Mouse (Mus musculus) c-Kit-positive CD71-positive TER-119-positive erythroid progenitor cells, embryonic 14.5 days (primary cell): ENCODE data around the gene Aasdhppt.
A peak's percentile ranks its signal among the peaks of the same experiment; 100 is the strongest.

Experiments used
- DNase-seq: peaks from one replicate; pipeline ENCODE4 v3.0.0-alpha.2; 2013; ENCODE audit warnings: low spot score

Gene Aasdhppt

DNA sequence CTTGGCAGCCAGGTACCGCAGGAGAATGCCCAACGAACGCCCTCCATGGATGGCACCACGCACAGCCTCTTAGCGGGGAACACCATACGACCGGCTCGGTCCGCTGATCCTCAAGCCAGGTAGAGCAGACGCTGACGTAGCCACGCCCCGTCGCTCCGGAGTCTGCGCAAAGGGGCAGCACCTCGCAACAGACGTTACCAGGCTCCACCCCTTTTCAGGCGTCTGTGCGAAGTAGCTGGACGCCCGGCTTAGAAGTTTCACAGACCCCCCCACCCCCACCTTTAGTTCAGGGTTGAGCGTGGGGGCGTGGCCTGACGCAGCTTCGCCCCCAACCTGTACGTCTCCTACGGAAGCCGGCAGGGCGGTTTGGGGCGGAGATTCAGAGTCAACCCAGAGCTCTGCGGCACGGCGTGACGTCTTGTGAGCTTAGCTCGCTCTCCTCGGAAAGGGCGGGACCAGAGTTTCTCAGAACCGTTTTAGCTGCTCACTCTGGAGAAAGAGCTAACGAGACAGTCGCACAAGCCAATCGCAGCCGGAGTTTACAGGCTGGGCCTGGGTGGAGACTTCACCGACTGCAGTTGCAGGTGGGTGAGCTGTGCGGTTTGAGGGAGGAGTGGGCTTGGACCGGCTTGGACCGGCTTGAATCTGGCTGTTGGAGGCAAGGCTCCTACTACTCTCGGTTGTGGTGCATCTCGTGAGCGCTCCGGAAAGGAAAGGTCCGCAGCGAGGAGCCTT, at the start of gene Aasdhppt, which contains the start of gene Kbtbd3:
TSS of gene Aasdhppt (minus strand) at position 121 of the 735 bp plus-strand sequence.
TSS of gene Kbtbd3 (plus strand) at position 483 of the 735 bp plus-strand sequence.
- peak; percentile 99 for DNase-seq

DNA sequence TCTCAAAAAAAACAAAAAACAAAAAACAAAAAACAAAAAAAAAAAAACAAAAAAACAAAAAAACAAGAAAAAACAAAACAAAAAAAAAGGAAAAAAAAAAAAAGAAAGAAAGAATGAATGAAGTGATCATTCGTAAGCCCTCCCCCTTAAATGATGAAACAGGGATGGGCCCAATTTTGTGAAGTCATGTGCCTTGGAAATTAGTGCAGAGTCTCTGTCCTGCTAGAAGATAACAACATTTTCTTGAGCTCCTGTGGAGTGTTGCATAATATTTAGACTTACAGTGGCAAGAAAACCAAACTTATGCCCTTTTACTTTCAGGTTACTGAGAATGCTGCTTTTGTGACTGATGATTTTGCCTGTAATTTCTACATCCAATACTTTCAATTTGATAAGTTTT, 43.9 kb upstream of the Aasdhppt start:
- no peak for DNase-seq

GRCm38 (mm10) chr9:4318939-4319721, 9.9 kb upstream of the Aasdhppt start:
- DNase-seq, result no peak

GRCm38 (mm10) chr9:4315746-4316145, 6.5 kb upstream of the Aasdhppt start:
- no peak for DNase-seq

DNA sequence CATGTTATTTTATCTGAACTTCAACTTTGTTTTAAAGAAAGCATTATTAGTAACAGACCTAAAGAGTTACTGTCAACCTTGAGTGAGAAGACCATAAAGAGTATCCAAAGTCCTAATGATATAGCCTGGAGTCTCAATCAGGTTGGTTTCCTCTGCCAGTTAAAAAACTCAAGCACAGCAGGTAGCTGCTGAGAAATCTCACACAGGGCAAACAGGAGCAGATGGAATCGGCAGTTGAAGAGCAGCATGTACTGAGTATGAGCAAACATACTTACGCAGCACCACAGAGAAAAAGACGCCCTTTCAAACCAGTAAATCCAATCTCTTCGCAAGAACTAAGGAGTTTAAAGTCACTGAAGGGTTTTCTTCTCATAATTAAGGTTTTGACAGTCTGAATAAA, 4.7 kb upstream of the Aasdhppt start:
- no peak for DNase-seq

DNA sequence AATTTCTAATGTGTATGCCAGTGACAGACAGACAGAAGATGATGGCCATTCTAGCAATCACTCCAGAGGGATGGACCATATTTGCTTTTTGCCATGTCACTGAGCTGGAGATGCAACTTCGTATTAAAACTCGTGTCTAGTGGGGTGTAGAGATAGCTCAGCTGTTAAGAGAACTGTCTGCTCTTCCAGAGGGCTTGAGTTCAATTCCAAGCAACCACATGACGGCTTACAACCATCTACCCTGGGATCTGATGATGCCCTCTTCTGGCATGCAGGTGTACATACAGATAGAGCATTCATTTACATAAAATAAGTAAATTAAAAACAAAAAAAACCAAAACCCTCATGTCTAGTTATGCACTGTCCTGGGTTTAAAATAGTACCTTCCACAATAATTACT, 1.9 kb upstream of the Aasdhppt start:
- peak; percentile 34 for DNase-seq

- peak; percentile 39 for DNase-seq
Measured at GRCm38 (mm10) chr9:4310706-4311105, 1.4 kb upstream of the Aasdhppt start.

GRCm38 (mm10) chr9:4308628-4309350, 482 bp downstream of the Aasdhppt start:
- DNase-seq, result peak; percentile 32

- no peak for DNase-seq
Measured at GRCm38 (mm10) chr9:4304867-4305266, 4.4 kb downstream of the Aasdhppt start.

GRCm38 (mm10) chr9:4300466-4300865, 8.8 kb downstream of the Aasdhppt start:
- no peak for DNase-seq

DNA sequence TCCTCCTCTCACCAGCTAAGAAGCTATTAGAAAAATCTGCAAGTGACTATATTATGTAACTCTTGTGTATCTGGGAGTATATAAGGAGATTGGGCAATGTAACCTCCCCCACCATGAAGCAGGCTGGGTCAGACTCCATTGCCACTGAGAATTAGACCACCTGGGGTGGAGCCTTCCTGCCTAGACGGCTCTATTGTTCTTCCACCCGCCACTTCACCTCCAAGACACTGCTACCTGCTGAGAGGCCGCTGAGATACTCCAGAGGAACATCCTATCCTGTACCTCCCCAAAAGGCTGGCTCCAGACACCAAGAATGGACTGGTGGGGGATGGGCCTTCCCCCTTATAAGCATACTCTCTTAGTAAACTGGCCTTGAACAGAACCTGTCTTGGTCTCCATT, 25.4 kb downstream of the Aasdhppt start:
- DNase-seq, result no peak

DNA sequence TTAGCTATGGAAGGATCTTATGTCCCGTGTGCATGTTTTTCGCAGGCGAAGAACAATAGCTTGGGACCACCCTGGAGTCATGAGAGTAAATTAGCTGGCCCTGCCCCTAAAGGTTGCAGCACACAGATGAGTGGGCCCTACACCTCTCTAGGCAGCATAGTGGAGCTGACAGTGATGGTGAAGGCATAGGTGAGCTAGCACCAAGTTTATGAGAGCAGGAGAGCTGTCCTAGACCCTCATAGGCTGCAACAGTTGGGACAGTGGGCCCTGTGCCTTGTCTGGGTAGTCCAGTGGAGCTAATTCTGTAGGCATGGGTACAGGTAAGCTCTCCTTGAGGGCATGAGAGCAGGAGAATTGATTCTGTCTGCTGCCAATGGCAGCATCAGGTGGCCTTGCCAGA, 42.4 kb downstream of the Aasdhppt start:
- DNase-seq, result no peak

DNA sequence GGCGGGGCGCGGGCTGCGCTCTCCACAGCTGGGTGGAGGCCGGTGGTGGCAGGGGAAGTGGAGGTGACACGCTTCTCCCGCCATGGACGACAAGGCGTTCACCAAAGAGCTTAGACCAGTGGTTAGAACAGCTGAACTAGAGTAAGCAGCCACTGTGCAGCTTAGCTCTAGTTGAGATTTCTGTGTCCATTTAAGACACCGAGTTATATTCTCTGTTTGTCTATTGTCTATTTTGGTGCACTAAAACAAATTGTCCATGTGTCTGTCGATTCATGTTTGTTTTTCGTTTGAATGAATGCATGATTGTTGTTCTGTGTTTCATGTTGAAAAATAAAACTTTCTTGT, 48.6 kb downstream of the Aasdhppt start:
- DNase-seq, result no peak

DNA sequence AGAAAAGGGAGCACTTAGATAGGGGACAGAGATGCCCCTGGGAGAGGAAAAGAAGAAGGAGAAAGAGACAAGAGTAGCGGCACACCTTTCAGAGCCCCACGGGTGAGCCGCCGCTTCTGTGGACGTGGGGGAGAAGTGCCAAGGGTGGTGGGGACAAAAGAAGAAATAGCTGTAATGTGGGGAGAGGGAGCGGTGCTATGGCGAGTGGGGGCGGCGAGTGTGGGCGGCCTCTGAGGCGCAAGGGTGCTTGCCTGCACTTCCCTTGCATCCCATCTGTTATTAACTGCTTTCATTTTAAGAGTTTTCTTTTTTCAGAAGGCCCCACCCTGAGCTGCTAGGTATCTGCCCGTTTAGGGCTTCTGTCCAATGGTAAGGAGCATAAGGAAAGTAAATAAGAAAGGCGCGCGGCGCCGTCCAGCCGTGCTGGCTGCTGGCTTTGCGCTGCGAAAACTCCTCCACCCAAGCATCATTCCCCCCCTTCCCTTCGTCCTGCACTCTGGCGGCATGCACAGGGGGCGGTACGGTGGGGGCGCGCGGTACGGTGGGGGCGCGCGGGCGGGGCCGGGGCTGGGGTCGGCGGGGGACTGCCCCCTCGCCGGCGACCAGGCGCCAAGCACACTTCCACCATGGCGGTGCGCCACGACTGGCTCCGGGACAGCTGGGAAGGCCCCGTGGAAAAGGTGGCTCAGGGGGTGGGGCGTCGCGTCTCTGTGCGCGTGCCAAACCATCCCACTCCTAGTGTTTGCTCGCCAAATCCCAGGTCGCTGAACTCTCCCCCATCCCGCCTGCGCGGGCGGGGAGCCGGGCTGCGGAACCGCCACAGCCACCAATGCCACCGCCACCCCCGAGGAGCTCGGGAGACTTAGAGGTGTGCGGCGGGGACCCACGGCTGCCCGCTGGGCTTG, 49.2 kb downstream of the Aasdhppt start:
- DNase-seq, result peak; percentile 17

GRCm38 (mm10) chr9:4259074-4259473, 50.2 kb downstream of the Aasdhppt start:
- DNase-seq, result no peak
